Mouse (Mus musculus) left cerebral cortex, postnatal 4 days (tissue): ENCODE measurements around the gene Gjc2. TPM values are rescaled to one million over a fixed set of nuclear protein-coding genes. Genes with fewer than 3 reads are reported as not detected.

Experiments used
- total RNA-seq, 2 experiments: library from RNA; stranded (reverse); gene quantifications; 2 replicates each; pipeline ENCODE4 v1.2.3; 2021

The Gjc2 gene
- total RNA-seq, 2 experiments from 2014 or later, result 0.86 to 0.89 TPM

Other genes with a start within 250 kb of the Gjc2 start
- gene Rnf187, start 244.3 kb downstream of the Gjc2 start, total RNA-seq, result 100 to 1,000 TPM; 386 to 426 TPM
- 100 to 1,000 TPM; 299 to 314 TPM for gene Hist3h2ba, start 234.3 kb downstream of the Gjc2 start, total RNA-seq
- gene Hist3h2a, start 228.5 kb downstream of the Gjc2 start, total RNA-seq, result 100 to 1,000 TPM in 1 of 2 experiments, 10 to 100 TPM in 1; 95.0 to 101 TPM
- 1 to 10 TPM; 1.8 to 2.0 TPM for gene Trim17, start 228.5 kb downstream of the Gjc2 start, total RNA-seq
- 10 to 100 TPM; 26.0 to 27.0 TPM for gene Trim11, start 205.1 kb downstream of the Gjc2 start, total RNA-seq
- gene Obscn, start 46.8 kb downstream of the Gjc2 start, total RNA-seq, result 1 to 10 TPM; 4.4 to 4.7 TPM
- 10 to 100 TPM in 1 of 2 experiments, 1 to 10 TPM in 1; 8.9 to 13.1 TPM for gene Iba57, start 19.5 kb downstream of the Gjc2 start, total RNA-seq
- 100 to 1,000 TPM in 1 of 2 experiments, 10 to 100 TPM in 1; 93.9 to 107 TPM for gene Guk1, start 9.0 kb upstream of the Gjc2 start, total RNA-seq
- 10 to 100 TPM; 28.8 to 33.5 TPM for gene Mrpl55, start 19.3 kb upstream of the Gjc2 start, total RNA-seq
- 10 to 100 TPM; 15.5 to 18.6 TPM for gene 2310033P09Rik, start 25.1 kb upstream of the Gjc2 start, total RNA-seq
- gene Arf1, start 45.1 kb upstream of the Gjc2 start, total RNA-seq, result 100 to 1,000 TPM; 389 TPM
- gene Wnt3a, start 107.5 kb upstream of the Gjc2 start, total RNA-seq, result not detected
- 1 to 10 TPM; 3.4 to 4.3 TPM for gene Wnt9a, start 123.7 kb upstream of the Gjc2 start, total RNA-seq
- gene Prss38, start 192.4 kb upstream of the Gjc2 start, total RNA-seq, result not detected